Mouse (Mus musculus): Measurements from ENCODE around the gene Soga1. TPM values are rescaled to one million over a fixed set of nuclear protein-coding genes. Genes with fewer than 3 reads are reported as not detected.
A peak's percentile ranks its signal among the peaks of the same experiment; 100 is the strongest.

Soga1 gene
- polyA plus RNA-seq, 1 experiment from 2014 or later, result 0.57 TPM

- DNase-seq (ENCODE audit: low spot score), result no peak
These were observed 2.3 kb upstream of the Soga1 start for GRCm38 (mm10) chr2:157081331-157081730.

GRCm38 (mm10) chr2:157079701-157080180 is 687 bp upstream of the Soga1 start:
- no peak for DNase-seq (ENCODE audit: low spot score)

- no peak for DNase-seq (ENCODE audit: low spot score)
These were observed 828 bp downstream of the Soga1 start for GRCm38 (mm10) chr2:157078059-157078792.

DNA sequence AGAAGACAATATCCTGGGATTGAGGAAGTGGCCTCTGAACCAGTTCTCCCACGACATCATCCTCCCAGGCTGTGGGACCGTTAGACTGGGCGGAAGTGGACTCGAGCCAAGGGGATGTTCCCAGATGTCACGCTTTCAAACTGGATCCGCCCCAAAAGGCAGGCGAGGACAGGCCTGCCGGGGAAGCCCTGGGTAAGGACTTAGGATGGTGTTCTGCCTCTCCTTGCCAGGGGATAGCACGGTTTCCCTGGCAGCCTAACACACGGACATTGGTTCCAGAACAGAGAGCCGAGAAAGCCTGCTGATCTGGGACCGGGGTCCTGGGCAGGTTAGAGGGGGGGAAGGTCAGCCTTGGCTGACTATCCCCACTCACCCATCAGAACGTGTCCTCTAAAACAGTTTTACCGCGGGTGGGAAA is 1.4 kb downstream of the Soga1 start:
- no peak for DNase-seq (ENCODE audit: low spot score)

DNA sequence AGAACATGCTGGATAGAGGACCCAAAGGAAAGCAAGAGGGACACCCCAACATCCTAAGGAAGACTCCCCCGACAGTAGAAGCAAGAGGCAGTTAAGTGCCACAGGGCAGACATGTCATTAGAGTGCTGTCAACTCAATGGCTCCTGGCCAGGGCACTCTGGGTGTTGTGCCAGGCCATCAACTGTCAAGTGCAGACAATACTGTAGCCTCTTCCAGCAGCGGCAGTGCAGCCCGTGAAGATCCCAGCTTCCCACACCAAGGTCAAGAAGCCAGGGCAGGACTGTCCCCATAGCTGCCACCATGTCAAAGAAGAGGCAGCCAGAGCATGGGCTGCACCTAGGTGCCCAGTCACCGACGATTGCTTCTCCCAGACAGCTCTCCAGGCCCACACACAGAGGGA is 1.9 kb downstream of the Soga1 start:
- DNase-seq (ENCODE audit: low spot score), result no peak

- DNase-seq (ENCODE audit: low spot score), result no peak
These were observed 2.5 kb downstream of the Soga1 start for GRCm38 (mm10) chr2:157076585-157076984.

- no peak for DNase-seq (ENCODE audit: low spot score)
These were observed 3.4 kb downstream of the Soga1 start for GRCm38 (mm10) chr2:157075685-157076084.

- DNase-seq (ENCODE audit: low spot score), result no peak
These were observed 3.8 kb downstream of the Soga1 start for GRCm38 (mm10) chr2:157075226-157075625.

DNA sequence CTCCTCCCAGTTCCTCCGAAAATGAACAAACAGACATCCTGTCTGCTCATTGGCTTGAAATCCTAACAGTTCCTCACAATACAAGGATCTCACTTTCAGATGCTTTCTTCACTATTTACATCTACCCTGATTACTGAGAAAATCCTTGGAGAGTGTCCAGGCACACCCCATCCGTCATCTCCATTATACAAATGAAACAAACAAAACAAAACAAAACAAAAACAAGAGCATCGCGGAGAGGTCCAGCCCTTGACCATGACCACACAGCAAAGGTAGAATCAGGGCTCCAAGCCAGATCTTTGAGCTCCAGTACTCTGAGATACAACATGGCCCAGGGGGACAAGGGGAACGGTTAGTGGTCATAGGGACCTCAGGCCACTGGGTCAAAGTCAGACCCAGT is 4.3 kb downstream of the Soga1 start:
- no peak for DNase-seq (ENCODE audit: low spot score)

DNA sequence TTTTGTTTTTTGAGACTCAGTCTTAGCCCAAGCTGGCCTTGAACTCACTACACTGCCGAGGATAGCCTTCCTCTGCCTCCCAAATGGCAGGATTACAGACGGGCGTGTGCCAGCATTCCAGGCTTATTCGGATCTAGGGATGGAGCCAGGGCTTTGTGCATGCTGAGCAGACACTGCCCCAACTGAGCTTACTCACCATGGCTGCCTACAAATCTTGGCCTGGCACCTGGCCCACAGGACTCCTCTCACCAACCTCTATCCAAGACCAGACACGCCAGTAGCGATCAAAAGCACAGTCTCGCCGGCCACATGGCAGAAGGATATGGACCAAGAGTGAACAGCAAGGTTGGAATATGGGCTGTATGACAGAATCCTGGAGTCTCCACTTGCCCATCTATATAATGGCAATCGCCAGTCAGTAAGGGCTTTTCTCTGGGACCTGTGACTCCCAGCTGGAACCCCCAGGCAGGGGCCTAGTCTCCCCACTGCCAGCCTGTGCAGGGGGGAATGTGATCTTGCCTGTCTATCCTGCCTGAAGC is 4.8 kb downstream of the Soga1 start:
- no peak for DNase-seq (ENCODE audit: low spot score)

GRCm38 (mm10) chr2:157073378-157074052 is 5.5 kb downstream of the Soga1 start:
- no peak for DNase-seq (ENCODE audit: low spot score)

DNA sequence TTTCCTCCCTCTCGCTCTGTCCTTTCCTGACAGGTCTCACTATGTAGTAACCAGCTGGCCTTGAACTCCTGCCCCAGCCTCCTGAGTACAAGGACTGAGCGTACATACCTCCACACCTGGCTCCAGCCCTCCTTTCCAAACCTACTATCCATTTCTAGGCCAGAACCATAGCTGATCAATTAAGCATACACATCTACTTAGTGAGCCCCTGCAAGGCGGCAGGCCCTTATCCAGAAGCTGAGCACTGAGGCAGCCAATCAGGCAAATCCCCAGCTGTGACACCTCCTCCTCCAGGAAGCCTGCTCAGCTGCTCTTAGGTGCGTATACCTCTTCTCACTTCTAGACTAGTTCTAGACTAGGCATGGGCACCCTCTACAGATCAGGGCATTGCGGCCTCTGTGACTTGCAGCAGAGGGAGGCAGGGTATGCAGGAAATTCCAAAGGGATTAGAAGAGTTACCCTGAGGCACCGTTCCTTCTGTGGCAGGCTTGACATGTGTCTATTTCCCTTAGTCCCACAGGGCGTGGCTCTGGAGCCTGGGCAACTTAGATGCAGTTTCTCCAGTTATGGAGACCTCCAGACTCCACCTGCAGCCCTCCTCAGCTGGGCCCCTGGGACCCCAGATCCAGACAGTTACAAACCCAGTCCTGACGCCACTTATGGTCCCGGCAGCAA is 6.6 kb downstream of the Soga1 start:
- DNase-seq (ENCODE audit: low spot score), result no peak

GRCm38 (mm10) chr2:157071556-157071955 is 7.5 kb downstream of the Soga1 start:
- DNase-seq (ENCODE audit: low spot score), result peak; percentile 65

DNA sequence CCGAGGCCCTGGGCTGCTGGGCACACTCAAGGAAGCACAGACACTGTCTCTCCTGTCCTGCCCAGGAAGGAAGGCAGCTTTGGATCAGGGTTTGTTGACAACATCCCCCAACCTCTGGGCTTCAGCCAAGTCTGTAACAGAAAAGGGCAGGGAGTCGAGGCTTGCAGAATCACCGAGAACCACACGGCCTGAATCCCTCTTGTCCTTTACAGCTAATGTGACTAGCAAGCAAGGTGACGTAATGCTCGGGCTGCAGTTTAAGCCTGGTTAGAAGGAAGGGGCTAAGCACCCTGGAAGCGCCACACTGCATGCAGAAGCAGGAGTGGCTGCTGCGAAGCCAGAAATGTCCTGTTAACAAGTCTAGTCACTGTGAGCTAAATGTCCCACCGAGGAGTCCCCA is 8.7 kb downstream of the Soga1 start:
- no peak for DNase-seq (ENCODE audit: low spot score)

DNA sequence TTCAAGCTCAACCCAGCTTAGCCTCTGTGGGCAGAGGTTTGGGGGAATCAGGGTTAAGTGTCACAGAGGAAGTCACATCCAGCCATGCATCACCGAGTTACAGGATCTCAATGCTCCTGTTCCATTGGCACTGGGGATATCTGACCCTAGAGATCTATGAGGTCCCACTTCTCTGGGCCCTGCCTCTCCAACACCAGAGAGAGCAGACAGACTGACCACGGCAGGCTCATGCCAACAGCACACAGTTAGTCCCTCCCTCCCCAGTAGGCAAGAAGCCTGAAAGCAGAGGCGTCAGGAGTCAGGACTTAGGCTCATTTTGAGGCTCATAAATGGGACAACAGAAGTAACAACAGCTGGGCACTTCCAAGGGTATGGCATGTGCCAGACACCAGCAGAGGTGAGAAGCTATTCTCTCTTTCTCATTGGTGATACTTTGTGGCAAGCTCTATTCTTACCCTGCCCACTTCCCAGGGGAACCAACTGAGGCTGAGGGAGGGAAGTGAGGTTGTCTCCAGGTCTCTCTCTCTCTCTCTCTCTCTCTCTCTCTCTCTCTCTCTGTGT is 9.2 kb downstream of the Soga1 start:
- no peak for DNase-seq (ENCODE audit: low spot score)

DNA sequence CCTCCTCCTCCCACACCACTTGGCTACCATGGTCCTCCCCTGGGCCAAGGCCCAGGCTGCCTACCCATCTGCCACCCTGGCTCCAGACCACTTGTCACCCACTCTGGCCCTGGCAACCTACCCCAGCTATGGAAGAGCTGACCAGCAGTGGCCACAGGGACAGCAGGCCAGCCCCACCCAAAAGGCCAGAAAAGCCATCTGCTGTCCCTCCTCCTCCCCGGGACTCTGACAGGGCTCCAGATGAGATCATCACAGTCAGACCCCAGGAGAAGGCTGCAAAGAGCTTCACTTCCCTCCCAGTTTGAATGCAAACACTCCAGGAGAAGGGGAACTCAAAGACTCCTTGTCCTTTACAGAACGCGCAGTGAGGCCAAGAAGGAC is 9.7 kb downstream of the Soga1 start:
- DNase-seq (ENCODE audit: low spot score), result no peak

GRCm38 (mm10) chr2:157068701-157069354 is 10.2 kb downstream of the Soga1 start:
- no peak for DNase-seq (ENCODE audit: low spot score)

GRCm38 (mm10) chr2:157066731-157067430 is 12.2 kb downstream of the Soga1 start:
- no peak for DNase-seq (ENCODE audit: low spot score)

DNA sequence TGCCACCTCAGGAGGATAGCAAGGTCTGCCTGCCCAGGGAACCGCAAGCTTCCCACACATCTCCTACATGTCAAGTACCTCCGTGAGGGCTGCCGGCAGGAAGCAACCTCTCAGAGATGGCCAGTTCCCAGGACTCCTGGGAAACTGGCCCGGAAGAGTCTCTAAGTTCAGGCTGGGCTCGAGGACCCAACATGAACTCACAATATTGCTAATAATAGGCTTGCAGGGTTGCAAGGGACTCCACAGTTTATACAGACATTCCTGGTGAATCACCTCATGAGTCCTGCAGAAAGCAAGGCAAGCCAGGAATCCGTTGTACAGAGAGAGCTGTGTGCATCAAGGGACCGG is 13.2 kb downstream of the Soga1 start:
- no peak for DNase-seq (ENCODE audit: low spot score)

GRCm38 (mm10) chr2:157064978-157065878 is 13.8 kb downstream of the Soga1 start:
- no peak for DNase-seq (ENCODE audit: low spot score)
